Mouse (Mus musculus): ENCODE data around the gene Cpeb2. TPM values are rescaled to one million over a fixed set of nuclear protein-coding genes. Genes with fewer than 3 reads are reported as not detected.

Cpeb2 gene
- polyA plus RNA-seq, 1 experiment from 2014 or later = 6.3 TPM

DNA sequence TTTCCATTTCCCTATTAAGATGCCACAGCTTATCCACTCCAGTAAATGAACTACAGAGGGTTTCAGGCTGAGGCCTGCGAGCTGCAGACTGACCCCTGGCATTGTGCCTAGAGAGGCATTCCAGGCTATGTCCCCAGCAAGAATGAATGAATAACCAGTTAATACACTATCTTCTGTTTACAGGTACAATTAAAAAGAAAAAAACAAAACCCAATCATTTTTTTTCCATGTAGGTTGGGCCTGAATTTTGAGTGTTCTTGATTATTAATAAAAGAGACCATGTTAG lies 14.2 kb upstream of the Cpeb2 start:
- Histone ChIP-seq H3K36me3 (ENCODE audit: control insufficient read depth, insufficient read depth, low read length) (no peaks in the 10 kb centered on the region), H3K4me1 (ENCODE audit: control insufficient read depth, insufficient read depth, low read length) (peaks cover 8% of the 10 kb centered on the region; the same call in 1 of the 2 replicates), H3K9me3 (replicated peaks; ENCODE audit: control insufficient read depth, low read length) (no peaks in the 10 kb centered on the region), H3K4me3 (ENCODE audit: low read depth, low read length) (no peak overlapping the region), H3K27me3 (ENCODE audit: control insufficient read depth, insufficient read depth, low read length) (no peaks in the 10 kb centered on the region), H3K9ac (ENCODE audit: low read depth, low read length) (no peak overlapping the region), H3K27ac (ENCODE audit: low read depth, low read length) (no peak overlapping the region), H3K4me2 (no peak overlapping the region)
- 18% methylated on average over 1 of the region's 1 CpGs for WGBS (ENCODE audit: insufficient replicate concordance)
- no peak for ATAC-seq (replicated peaks; ENCODE audit: insufficient number of reproducible peaks, low FRiP score, low TSS enrichment)

DNA sequence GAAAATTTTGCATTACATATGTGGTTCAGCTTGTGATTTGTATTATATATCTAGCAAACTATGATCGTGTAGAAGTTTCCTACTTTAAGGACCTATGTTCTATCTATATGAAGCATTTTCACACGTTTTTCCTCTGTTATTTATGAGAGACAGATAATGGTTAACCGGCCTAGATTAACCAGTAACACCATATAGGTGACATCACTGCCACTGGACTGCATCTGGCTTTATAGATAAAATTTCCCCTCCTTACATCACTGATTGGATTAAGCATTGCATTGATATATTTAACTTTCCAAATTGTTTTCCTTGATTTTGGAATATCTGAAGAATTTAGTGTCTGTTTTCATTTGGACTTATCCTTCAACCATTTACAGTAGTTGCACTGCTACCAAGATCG lies 9.6 kb upstream of the Cpeb2 start:
- ATAC-seq (replicated peaks; ENCODE audit: insufficient number of reproducible peaks, low FRiP score, low TSS enrichment) = no peak
- no peak overlapping the region for H3K4me3 ChIP-seq (ENCODE audit: low read depth, low read length)
- no peaks in the 10 kb centered on the region for H3K36me3 ChIP-seq (ENCODE audit: control insufficient read depth, insufficient read depth, low read length)
- no peaks in the 10 kb centered on the region for H3K9me3 ChIP-seq (replicated peaks; ENCODE audit: control insufficient read depth, low read length)
- no peak overlapping the region for H3K27ac ChIP-seq (ENCODE audit: low read depth, low read length)
- H3K4me2 ChIP-seq = no peak overlapping the region
- no peak overlapping the region for H3K9ac ChIP-seq (ENCODE audit: low read depth, low read length)
- 71% methylated on average over 4 of the region's 4 CpGs for WGBS (ENCODE audit: insufficient replicate concordance)
- H3K27me3 ChIP-seq (ENCODE audit: control insufficient read depth, insufficient read depth, low read length) = no peaks in the 10 kb centered on the region
- no peaks in the 10 kb centered on the region for H3K4me1 ChIP-seq (ENCODE audit: control insufficient read depth, insufficient read depth, low read length)

DNA sequence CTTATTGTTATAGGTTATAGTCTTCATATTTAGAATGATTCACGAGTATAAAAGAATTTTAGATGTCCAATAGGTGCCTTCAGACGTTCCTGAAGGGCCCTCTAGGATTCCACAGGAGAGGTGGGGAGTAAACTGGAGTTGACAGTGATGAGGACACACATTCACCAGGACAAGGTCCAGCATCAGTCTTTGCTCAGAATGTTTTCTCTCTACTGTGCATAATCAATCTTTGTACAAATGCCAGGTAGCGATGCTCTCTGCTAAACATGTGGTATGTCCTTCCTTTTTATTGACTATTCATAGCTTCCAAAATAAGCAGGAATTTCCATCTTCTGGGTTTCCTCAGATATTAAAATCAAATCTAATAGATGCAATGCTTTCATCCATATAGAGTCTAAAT lies 8.7 kb upstream of the Cpeb2 start:
- WGBS (ENCODE audit: insufficient replicate concordance) = 70% methylated on average over 3 of the region's 3 CpGs
- H3K4me3 ChIP-seq (ENCODE audit: low read depth, low read length) = no peak overlapping the region
- H3K36me3 ChIP-seq (ENCODE audit: control insufficient read depth, insufficient read depth, low read length) = no peaks in the 10 kb centered on the region
- ATAC-seq (replicated peaks; ENCODE audit: insufficient number of reproducible peaks, low FRiP score, low TSS enrichment) = no peak
- no peak overlapping the region for H3K4me2 ChIP-seq
- H3K27ac ChIP-seq (ENCODE audit: low read depth, low read length) = no peak overlapping the region
- no peaks in the 10 kb centered on the region for H3K9me3 ChIP-seq (replicated peaks; ENCODE audit: control insufficient read depth, low read length)
- no peak overlapping the region for H3K9ac ChIP-seq (ENCODE audit: low read depth, low read length)
- no peaks in the 10 kb centered on the region for H3K27me3 ChIP-seq (ENCODE audit: control insufficient read depth, insufficient read depth, low read length)
- no peaks in the 10 kb centered on the region for H3K4me1 ChIP-seq (ENCODE audit: control insufficient read depth, insufficient read depth, low read length)

DNA sequence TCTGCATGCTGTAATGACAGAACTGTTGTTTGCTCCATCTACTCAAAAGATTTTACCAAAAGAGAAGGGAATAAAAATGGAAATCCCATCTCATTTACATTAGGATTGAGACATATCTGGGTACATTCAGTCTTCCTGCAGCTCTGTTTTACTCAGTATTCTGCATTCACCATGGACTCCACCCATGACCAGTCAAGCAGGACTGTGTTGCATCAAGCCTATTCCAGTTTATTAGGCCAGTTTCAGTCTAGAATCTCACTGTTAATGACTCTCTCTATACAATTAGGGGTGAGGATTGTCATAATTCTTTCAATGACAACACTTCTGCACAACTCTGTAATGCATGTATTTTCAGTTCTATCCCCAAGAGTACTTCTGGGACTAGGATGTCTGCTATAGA lies 6.8 kb upstream of the Cpeb2 start:
- H3K9ac ChIP-seq (ENCODE audit: low read depth, low read length) = no peak overlapping the region
- no peak for ATAC-seq (replicated peaks; ENCODE audit: insufficient number of reproducible peaks, low FRiP score, low TSS enrichment)
- no peak overlapping the region for H3K4me2 ChIP-seq
- H3K27ac ChIP-seq (ENCODE audit: low read depth, low read length) = no peak overlapping the region
- no peaks in the 10 kb centered on the region for H3K36me3 ChIP-seq (ENCODE audit: control insufficient read depth, insufficient read depth, low read length)
- H3K9me3 ChIP-seq (replicated peaks; ENCODE audit: control insufficient read depth, low read length) = no peaks in the 10 kb centered on the region
- H3K4me3 ChIP-seq (ENCODE audit: low read depth, low read length) = no peak overlapping the region
- no peaks in the 10 kb centered on the region for H3K4me1 ChIP-seq (ENCODE audit: control insufficient read depth, insufficient read depth, low read length)
- no peaks in the 10 kb centered on the region for H3K27me3 ChIP-seq (ENCODE audit: control insufficient read depth, insufficient read depth, low read length)

DNA sequence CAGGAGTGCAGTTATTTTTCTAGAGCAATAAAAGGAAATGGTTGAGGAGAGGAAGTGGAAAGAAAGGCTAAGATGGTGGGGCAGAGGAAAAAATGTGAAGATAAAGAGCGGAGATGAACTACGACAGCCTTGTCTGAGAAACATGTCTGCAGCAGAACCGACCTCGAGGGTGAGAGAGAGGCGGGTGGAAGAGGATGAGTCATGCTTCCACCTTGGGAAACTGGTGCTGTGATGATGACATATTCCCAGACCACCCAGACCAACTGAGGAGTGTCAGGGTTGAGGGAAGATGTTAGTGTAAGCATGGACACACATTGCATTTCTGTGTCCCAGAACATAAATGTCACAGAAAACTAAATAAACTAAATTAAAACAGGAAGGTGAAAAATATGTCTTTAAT lies 5.4 kb upstream of the Cpeb2 start:
- Histone ChIP-seq H3K27me3 (ENCODE audit: control insufficient read depth, insufficient read depth, low read length) (no peaks in the 10 kb centered on the region), H3K9ac (ENCODE audit: low read depth, low read length) (no peak overlapping the region), H3K27ac (ENCODE audit: low read depth, low read length) (no peak overlapping the region), H3K36me3 (ENCODE audit: control insufficient read depth, insufficient read depth, low read length) (no peaks in the 10 kb centered on the region), H3K4me2 (no peak overlapping the region), H3K4me1 (ENCODE audit: control insufficient read depth, insufficient read depth, low read length) (no peaks in the 10 kb centered on the region), H3K9me3 (replicated peaks; ENCODE audit: control insufficient read depth, low read length) (no peaks in the 10 kb centered on the region), H3K4me3 (ENCODE audit: low read depth, low read length) (no peak overlapping the region)
- WGBS (ENCODE audit: insufficient replicate concordance) = 29% methylated on average over 5 of the region's 5 CpGs
- no peak; the same call in 1 of the 2 replicates for ATAC-seq (replicated peaks; ENCODE audit: insufficient number of reproducible peaks, low FRiP score, low TSS enrichment)

DNA sequence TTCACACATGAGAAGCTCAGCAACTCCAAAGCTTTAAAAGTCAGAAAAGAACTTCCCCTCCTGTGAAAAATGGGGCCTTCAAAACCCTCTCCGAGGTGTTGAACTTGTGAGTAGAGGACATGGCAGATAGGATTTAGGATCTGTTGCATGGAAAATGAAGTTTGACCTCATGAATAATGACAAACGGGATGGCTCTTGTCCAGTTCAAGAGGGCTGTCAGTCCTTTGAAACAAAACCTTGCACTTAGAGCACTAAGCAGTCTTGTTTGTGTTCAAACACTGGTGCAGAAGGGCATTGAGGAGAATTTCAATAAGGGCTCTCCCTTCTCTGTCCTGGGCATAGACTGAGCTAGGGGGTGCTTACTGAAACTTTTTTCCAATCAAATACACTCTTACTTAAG lies 1.9 kb upstream of the Cpeb2 start:
- Histone ChIP-seq H3K4me1 (ENCODE audit: control insufficient read depth, insufficient read depth, low read length) (no peaks in the 10 kb centered on the region), H3K4me3 (ENCODE audit: low read depth, low read length) (no peak overlapping the region), H3K4me2 (no peak overlapping the region), H3K9ac (ENCODE audit: low read depth, low read length) (no peak overlapping the region), H3K27me3 (ENCODE audit: control insufficient read depth, insufficient read depth, low read length) (no peaks in the 10 kb centered on the region), H3K36me3 (ENCODE audit: control insufficient read depth, insufficient read depth, low read length) (no peaks in the 10 kb centered on the region), H3K27ac (ENCODE audit: low read depth, low read length) (no peak overlapping the region), H3K9me3 (replicated peaks; ENCODE audit: control insufficient read depth, low read length) (no peaks in the 10 kb centered on the region)
- WGBS (ENCODE audit: insufficient replicate concordance) = 61% methylated on average over 2 of the region's 2 CpGs
- no peak for ATAC-seq (replicated peaks; ENCODE audit: insufficient number of reproducible peaks, low FRiP score, low TSS enrichment)

DNA sequence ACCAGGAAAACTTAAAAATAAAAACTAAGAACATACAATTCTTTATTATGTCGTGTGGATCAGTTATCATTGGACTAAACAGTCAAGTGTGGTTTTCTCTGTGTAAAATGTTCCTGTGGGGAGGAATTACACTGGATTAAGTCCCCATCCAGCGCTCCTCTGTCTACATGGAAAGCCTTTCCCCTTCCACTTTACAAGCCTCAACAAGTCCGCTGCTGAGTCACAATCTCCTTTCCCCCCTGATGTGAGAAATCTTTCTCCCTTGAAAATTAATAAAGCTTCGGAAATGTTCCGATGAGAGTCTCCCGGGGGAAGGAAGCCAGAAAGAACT lies 856 bp upstream of the Cpeb2 start:
- peak overlapping the region; percentile 99 for H3K9ac ChIP-seq (ENCODE audit: low read depth, low read length)
- no peaks in the 10 kb centered on the region for H3K36me3 ChIP-seq (ENCODE audit: control insufficient read depth, insufficient read depth, low read length)
- H3K27ac ChIP-seq (ENCODE audit: low read depth, low read length) = peak overlapping the region; percentile 100
- no peaks in the 10 kb centered on the region for H3K9me3 ChIP-seq (replicated peaks; ENCODE audit: control insufficient read depth, low read length)
- peak overlapping the region; percentile 99 for H3K4me3 ChIP-seq (ENCODE audit: low read depth, low read length)
- H3K4me2 ChIP-seq = peak overlapping the region; percentile 87
- 3% methylated on average over 6 of the region's 6 CpGs for WGBS (ENCODE audit: insufficient replicate concordance)
- no peaks in the 10 kb centered on the region for H3K4me1 ChIP-seq (ENCODE audit: control insufficient read depth, insufficient read depth, low read length)
- no peak for ATAC-seq (replicated peaks; ENCODE audit: insufficient number of reproducible peaks, low FRiP score, low TSS enrichment)
- H3K27me3 ChIP-seq (ENCODE audit: control insufficient read depth, insufficient read depth, low read length) = no peaks in the 10 kb centered on the region

DNA sequence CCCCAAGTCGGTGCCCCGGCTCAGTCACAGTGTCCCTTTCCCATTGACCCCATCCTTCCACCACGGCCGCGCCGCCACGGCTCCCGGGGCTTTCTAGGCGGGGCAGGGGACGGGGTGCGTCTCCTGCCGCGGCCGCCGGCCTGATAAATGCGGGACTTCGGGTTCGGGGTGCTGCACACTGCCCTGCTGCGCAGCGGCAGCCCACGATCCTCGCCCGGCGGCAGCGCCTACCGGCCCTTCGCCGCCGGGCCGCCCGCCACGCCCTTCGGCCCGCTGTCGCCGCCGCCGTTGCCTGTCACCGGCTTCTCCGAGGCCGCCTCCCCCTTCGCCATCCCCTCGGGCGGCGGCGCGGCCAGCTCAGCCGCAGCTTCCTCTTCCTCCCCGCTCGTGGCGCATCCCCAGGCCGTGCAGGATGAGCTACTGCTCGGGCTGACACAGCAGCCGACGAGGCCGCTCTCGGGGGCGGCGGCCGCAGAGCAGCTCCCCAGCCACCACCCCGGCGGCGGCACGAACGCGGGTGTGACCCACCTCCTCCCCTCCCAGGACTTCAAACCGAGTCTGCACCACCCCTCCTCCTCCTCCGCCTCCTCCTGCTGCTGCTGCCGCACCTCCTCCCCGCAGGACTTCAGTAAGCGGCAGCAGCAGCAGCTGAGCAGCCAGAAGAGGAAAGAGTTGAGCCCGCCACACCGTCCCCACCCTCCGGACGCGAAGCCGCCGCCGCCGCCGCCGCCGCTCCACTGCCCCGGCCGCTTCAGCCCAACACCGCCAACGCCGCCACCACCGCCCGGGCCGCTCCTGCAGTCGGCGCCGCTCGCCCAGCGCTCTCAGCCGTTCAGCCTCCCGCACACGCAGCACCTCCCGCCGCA lies 579 bp downstream of the Cpeb2 start:
- H3K9ac ChIP-seq (ENCODE audit: low read depth, low read length) = peak overlapping the region; percentile 99
- H3K36me3 ChIP-seq (ENCODE audit: control insufficient read depth, insufficient read depth, low read length) = no peaks in the 10 kb centered on the region
- peak overlapping the region; percentile 100 for H3K27ac ChIP-seq (ENCODE audit: low read depth, low read length)
- H3K4me3 ChIP-seq (ENCODE audit: low read depth, low read length) = peak overlapping the region; percentile 99
- ATAC-seq (replicated peaks; ENCODE audit: insufficient number of reproducible peaks, low FRiP score, low TSS enrichment) = peak; percentile 69
- no peaks in the 10 kb centered on the region for H3K9me3 ChIP-seq (replicated peaks; ENCODE audit: control insufficient read depth, low read length)
- 0 out of 2 replicates have a peak, but pooled peaks cover 2% of the 10 kb centered on the region for H3K4me1 ChIP-seq (ENCODE audit: control insufficient read depth, insufficient read depth, low read length)
- H3K27me3 ChIP-seq (ENCODE audit: control insufficient read depth, insufficient read depth, low read length) = no peaks in the 10 kb centered on the region
- H3K4me2 ChIP-seq = peak overlapping the region; percentile 87
- under 1% methylated on average over 67 of the region's 101 CpGs for WGBS (ENCODE audit: insufficient replicate concordance)
